ENCODE assay signal across 8 mouse cellular contexts in the genomic region with DNA sequence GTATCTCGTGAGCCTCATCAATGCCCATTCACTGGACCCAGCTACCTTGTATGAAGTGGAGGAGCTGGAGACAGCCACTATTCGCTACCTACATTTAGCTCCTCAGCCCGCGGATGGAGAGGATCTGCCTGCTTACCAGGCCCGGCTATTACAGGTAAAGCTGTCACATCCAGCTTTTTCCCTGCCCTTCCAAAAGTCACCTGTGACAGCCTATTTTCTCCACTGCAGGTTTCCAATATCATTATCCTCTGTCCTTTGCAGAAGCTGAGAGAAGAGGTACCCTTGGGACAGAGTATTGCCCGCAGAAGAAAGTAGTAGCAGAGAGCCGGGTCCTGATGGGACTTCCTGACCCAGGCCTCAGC. TPM values are rescaled to one million over a fixed set of nuclear protein-coding genes. Genes with fewer than 3 reads are reported as not detected.
DNase-seq lines count a peak whose midpoint lies in the region; ATAC-seq and TF ChIP-seq lines count a peak whose summit lies in the region.

Irf9 (plus strand) TSS at position 301 of the 362 bp plus-strand sequence.

- H3K4me2 ChIP-seq in hindbrain, embryonic 16.5 days (ENCODE audit: low read length), result peak within 1 kb of the TSS; percentile 49
- H3K4me2 ChIP-seq in midbrain, embryonic 15.5 days, result peak within 1 kb of the TSS; percentile 41

- DNase-seq in heart, adult 2 months, result no peak
- no peak for DNase-seq in heart, adult 8-10 months (ENCODE audit: low spot score)
- no peak for DNase-seq in thymus, postnatal 0 days (ENCODE audit: low spot score)
- DNase-seq in thymus, postnatal 14 days, result no peak
- no peak for DNase-seq in embryo, embryonic 10.5 days (ENCODE audit: low spot score)
- no peak for DNase-seq in urinary bladder, adult 18-20 months (ENCODE audit: low spot score in 2 of 2)

- no peak for TF ChIP-seq POLR2A in heart, adult 2 months (IDR thresholded peaks at IDR 0.05; ENCODE audit: insufficient read depth, low read depth, low read length)

- H3K27ac ChIP-seq in heart, adult 2 months, result peak within 1 kb of the TSS; percentile 97
- peak within 1 kb of the TSS; percentile 49 for H3K27ac ChIP-seq in hindbrain, embryonic 16.5 days (ENCODE audit: low read depth, low read length)
- H3K27ac ChIP-seq in midbrain, embryonic 15.5 days, result 0 out of 2 replicates have a peak within 1 kb of the TSS, but pooled peaks have one; percentile 38

- intact Hi-C loops in heart, adult 2 months (cut with DNase I), result loop anchor here (2.0 to 5.0 kb wide), 2 partner anchors 42 to 106 kb away; partner anchors contain the start of genes A730061H03Rik and Dcaf11

- no peaks in the 10 kb centered on the region for H3K27me3 ChIP-seq in heart, adult 2 months (ENCODE audit: control insufficient read depth, insufficient read depth, low read length)
- H3K27me3 ChIP-seq in hindbrain, embryonic 16.5 days (replicated peaks; ENCODE audit: control insufficient read depth, insufficient read depth, low read length), result no peaks in the 10 kb centered on the region
- H3K27me3 ChIP-seq in midbrain, embryonic 15.5 days (replicated peaks), result no peaks in the 10 kb centered on the region

- H3K4me3 ChIP-seq in heart, adult 2 months, result peak within 1 kb of the TSS; percentile 71
- H3K4me3 ChIP-seq in hindbrain, embryonic 16.5 days (ENCODE audit: low read length), result peak within 1 kb of the TSS; percentile 35
- peak within 1 kb of the TSS; percentile 26 for H3K4me3 ChIP-seq in midbrain, embryonic 15.5 days

- WGBS in heart, adult 2 months, result 67% methylated on average over 7 of the region's 7 CpGs
- WGBS in hindbrain, embryonic 16.5 days, result 92% methylated on average over 7 of the region's 7 CpGs
- 87% methylated on average over 7 of the region's 7 CpGs for WGBS in midbrain, embryonic 15.5 days

- no peaks in the 10 kb centered on the region for H3K9me3 ChIP-seq in hindbrain, embryonic 16.5 days (ENCODE audit: control insufficient read depth, low read length)
- H3K9me3 ChIP-seq in midbrain, embryonic 15.5 days, result no peaks in the 10 kb centered on the region

- no peak for ATAC-seq in hindbrain, embryonic 16.5 days
- ATAC-seq in midbrain, embryonic 15.5 days (replicated peaks), result no peak; the same call in 1 of the 2 replicates

- H3K4me1 ChIP-seq in heart, adult 2 months (ENCODE audit: control insufficient read depth, insufficient read depth, low read length), result peaks cover 12% of the 10 kb centered on the region
- no peaks in the 10 kb centered on the region for H3K4me1 ChIP-seq in hindbrain, embryonic 16.5 days (ENCODE audit: control insufficient read depth, insufficient read depth, low read depth, low read length)
- H3K4me1 ChIP-seq in midbrain, embryonic 15.5 days, result peaks cover 8% of the 10 kb centered on the region

- H3K79me2 ChIP-seq in heart, adult 2 months (replicated peaks; ENCODE audit: control insufficient read depth, insufficient read depth, low read length), result no peaks in the 10 kb centered on the region

- TF ChIP-seq CTCF in heart, adult 2 months (IDR thresholded peaks at IDR 0.05), result no peak

- peak within 1 kb of the TSS; percentile 76 for H3K9ac ChIP-seq in heart, adult 2 months (ENCODE audit: low read depth, low read length)
- peak within 1 kb of the TSS; percentile 57 for H3K9ac ChIP-seq in hindbrain, embryonic 16.5 days (ENCODE audit: low read depth, low read length)
- H3K9ac ChIP-seq in midbrain, embryonic 15.5 days, result 0 out of 2 replicates have a peak within 1 kb of the TSS, but pooled peaks have one; percentile 2

- peaks cover 10% of the 10 kb centered on the region for H3K36me3 ChIP-seq in heart, adult 2 months (ENCODE audit: control insufficient read depth, insufficient read depth, low read length)
- peaks cover 51% of the 10 kb centered on the region for H3K36me3 ChIP-seq in hindbrain, embryonic 16.5 days (ENCODE audit: control insufficient read depth, insufficient read depth, low read length)
- peaks cover 59% of the 10 kb centered on the region for H3K36me3 ChIP-seq in midbrain, embryonic 15.5 days (replicated peaks)

- TF ChIP-seq EP300 in heart, adult 2 months (IDR thresholded peaks at IDR 0.05; ENCODE audit: insufficient read depth, low read depth, low read length), result no peak

RNA-seq across cellular contexts. Expression of gene Irf9, which starts in this region (rescaled TPM):
- total RNA-seq in heart, adult 2 months (2021), result 1 to 10 TPM; 9.7 to 9.8 TPM
- 22.2 and 29.3 TPM in 2 replicates for polyA plus RNA-seq in heart, adult 2 months (2012; rRNA removed)
- 1 to 10 TPM; 7.2 to 8.9 (median 8.4) TPM for total RNA-seq in heart, adult 8-10 months (2022)
- polyA plus RNA-seq in thymus, postnatal 0 days (2015; fragmentation: Nextera tagmentation; extraction: Ambion mirVana), result 46.6 and 50.2 TPM in 2 replicates
- polyA plus RNA-seq in hindbrain, embryonic 16.5 days (2015; fragmentation: Nextera tagmentation; extraction: Ambion mirVana), result 9.7 and 10.6 TPM in 2 replicates
- polyA plus RNA-seq in midbrain, embryonic 15.5 days (2015; fragmentation: Nextera tagmentation; extraction: Ambion mirVana), result 10.0 and 13.5 TPM in 2 replicates

Comparison
In these comparisons a context has a peak if more than half of its experiments do, and no peak if none do; other contexts are left out.
1. H3K27ac ChIP-seq: peak in every context shown above with its lines; median percentile 97 in heart, adult 2 months; 49 in hindbrain, embryonic 16.5 days; 38 in midbrain, embryonic 15.5 days.
2. H3K9ac ChIP-seq: peak in every context shown above with its lines; median percentile 76 in heart, adult 2 months; 57 in hindbrain, embryonic 16.5 days; 2 in midbrain, embryonic 15.5 days.